Comparison of ENCODE assay signal across 8 mouse cellular contexts in the genomic region with DNA sequence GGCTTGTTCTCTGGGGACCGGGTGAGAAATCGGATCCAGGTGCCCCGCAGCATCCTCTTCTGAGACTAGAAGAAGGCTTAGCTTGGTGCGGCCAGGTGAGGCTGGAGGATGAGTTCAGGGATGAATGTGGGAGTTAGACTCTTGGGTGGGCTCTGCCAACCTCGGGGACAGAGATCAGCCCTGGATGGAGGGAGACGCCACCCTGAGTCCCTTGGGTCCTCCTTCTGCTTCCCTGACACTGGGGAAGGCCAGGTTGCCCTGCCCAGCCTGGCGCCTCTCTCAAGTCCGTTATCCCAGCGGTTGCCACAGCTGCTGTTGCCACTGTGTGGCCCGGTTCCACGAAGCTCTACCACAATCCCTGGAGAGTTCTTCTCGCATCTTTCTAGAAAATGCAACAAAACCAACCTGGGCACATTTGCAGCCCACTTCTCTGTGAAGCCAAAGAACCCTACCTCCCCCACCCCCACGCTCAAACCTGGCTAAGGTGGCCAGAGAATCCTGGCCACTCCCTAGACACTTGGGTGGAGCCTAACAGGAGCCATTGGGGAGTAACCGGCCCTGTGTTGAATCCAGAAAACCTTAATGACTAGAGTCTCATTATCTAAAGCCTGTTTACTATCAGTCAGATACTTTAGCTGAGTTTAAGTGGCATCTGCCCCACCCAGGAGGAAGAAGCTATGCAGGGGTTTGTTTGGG. TPM values are rescaled to one million over a fixed set of nuclear protein-coding genes. Genes with fewer than 3 reads are reported as not detected.
DNase-seq lines count a peak whose midpoint lies in the region; ATAC-seq lines count a peak whose summit lies in the region.
"Had no signal": no experiment of that assay in that cellular context is flagged by ENCODE, and none has a peak within 500 bp of the region (broad histone marks: within the 10 kb centered on the region; RNA-seq: fewer than 3 reads in every experiment).

No protein-coding gene starts in this region.

- H3K36me3 ChIP-seq in megakaryocyte, embryonic 14.5 days (replicated peaks; ENCODE audit: low read length): no peaks in the 10 kb centered on the region
- no peaks in the 10 kb centered on the region for H3K36me3 ChIP-seq in forebrain, embryonic 13.5 days (ENCODE audit: poor library complexity, severe bottlenecking)
- H3K36me3 ChIP-seq in limb, embryonic 15.5 days: no peaks in the 10 kb centered on the region

- H3K4me2 ChIP-seq in forebrain, embryonic 13.5 days: peak overlapping the region; percentile 91
- H3K4me2 ChIP-seq in limb, embryonic 15.5 days: peak overlapping the region; percentile 84

- H3K27me3 ChIP-seq in megakaryocyte, embryonic 14.5 days (replicated peaks): peaks cover 53% of the 10 kb centered on the region
- H3K27me3 ChIP-seq in forebrain, embryonic 13.5 days: peaks cover 14% of the 10 kb centered on the region; the same call in 1 of the 2 replicates
- peaks cover 22% of the 10 kb centered on the region for H3K27me3 ChIP-seq in limb, embryonic 15.5 days

- H3K9ac ChIP-seq in forebrain, embryonic 13.5 days: peak overlapping the region; percentile 82
- 0 out of 2 replicates have a peak overlapping the region, but pooled peaks have one; percentile 7 for H3K9ac ChIP-seq in limb, embryonic 15.5 days

- H3K27ac ChIP-seq in forebrain, embryonic 13.5 days: no peak overlapping the region
- H3K27ac ChIP-seq in limb, embryonic 15.5 days: no peak overlapping the region

- peaks cover 10% of the 10 kb centered on the region for H3K4me1 ChIP-seq in megakaryocyte, embryonic 14.5 days
- H3K4me1 ChIP-seq in forebrain, embryonic 13.5 days: peaks cover 6% of the 10 kb centered on the region
- peaks cover 9% of the 10 kb centered on the region for H3K4me1 ChIP-seq in limb, embryonic 15.5 days

- peaks cover 26% of the 10 kb centered on the region for H3K9me3 ChIP-seq in megakaryocyte, embryonic 14.5 days
- H3K9me3 ChIP-seq in forebrain, embryonic 13.5 days (replicated peaks): no peaks in the 10 kb centered on the region
- no peaks in the 10 kb centered on the region for H3K9me3 ChIP-seq in limb, embryonic 15.5 days

- H3K4me3 ChIP-seq in megakaryocyte, embryonic 14.5 days (replicated peaks): peak overlapping the region; percentile 87
- H3K4me3 ChIP-seq in forebrain, embryonic 13.5 days: peak overlapping the region; percentile 79
- peak overlapping the region; percentile 47 for H3K4me3 ChIP-seq in limb, embryonic 15.5 days

- WGBS in forebrain, embryonic 13.5 days: 5% methylated on average over 14 of the region's 14 CpGs
- 10% methylated on average over 14 of the region's 14 CpGs for WGBS in limb, embryonic 15.5 days

- no peak for ATAC-seq in megakaryocyte, adult 5-6 weeks (ENCODE audit: poor library complexity, severe bottlenecking)
- ATAC-seq in forebrain, embryonic 13.5 days: peak; percentile 77
- ATAC-seq in limb, embryonic 15.5 days (ENCODE audit: insufficient number of reproducible peaks, low FRiP score, low TSS enrichment, low read depth): no peak

- DNase-seq in telencephalon, adult 2 months (ENCODE audit: low read depth, low spot score): peak; percentile 2
- DNase-seq in urinary bladder, postnatal 10 days (ENCODE audit: low spot score): no peak
- no peak for DNase-seq in lung, postnatal 4 days

RNA-seq across cellular contexts. Expression of gene Clgn, which starts 0.5 kb away (rescaled TPM):
- polyA plus RNA-seq in megakaryocyte, embryonic 14.5 days (2012; ENCODE audit: insufficient read depth, low replicate concordance): not detected in 2 replicates
- total RNA-seq in megakaryocyte, adult 5-6 weeks (2015): 0.14 TPM in 1 of 2 replicates, not detected in the other
- total RNA-seq in megakaryocyte, adult 5-6 weeks (2017): not detected in 2 replicates
- 5.4 and 6.1 TPM in 2 replicates for polyA plus RNA-seq in forebrain, embryonic 13.5 days (2015; fragmentation: Nextera tagmentation; extraction: Ambion mirVana)
- 0.24 and 0.36 TPM in 2 replicates for polyA plus RNA-seq in limb, embryonic 15.5 days (2015; fragmentation: Nextera tagmentation; extraction: Ambion mirVana)

RNA-seq across cellular contexts. Expression of gene Mgat4d, which starts 41.9 kb away (rescaled TPM):
- not detected in 2 replicates for polyA plus RNA-seq in megakaryocyte, embryonic 14.5 days (2012; ENCODE audit: insufficient read depth, low replicate concordance)
- not detected in 2 replicates for total RNA-seq in megakaryocyte, adult 5-6 weeks (2015)
- not detected in 2 replicates for total RNA-seq in megakaryocyte, adult 5-6 weeks (2017)
- polyA plus RNA-seq in forebrain, embryonic 13.5 days (2015; fragmentation: Nextera tagmentation; extraction: Ambion mirVana): not detected in 2 replicates
- not detected in 2 replicates for polyA plus RNA-seq in limb, embryonic 15.5 days (2015; fragmentation: Nextera tagmentation; extraction: Ambion mirVana)
- polyA plus RNA-seq: large intestine, adult 2 months had no signal

RNA-seq across cellular contexts. Expression of gene Elmod2, which starts 57.9 kb away (rescaled TPM):
- 0.29 TPM in 1 of 2 replicates, not detected in the other for polyA plus RNA-seq in megakaryocyte, embryonic 14.5 days (2012; ENCODE audit: insufficient read depth, low replicate concordance)
- 17.1 and 18.8 TPM in 2 replicates for total RNA-seq in megakaryocyte, adult 5-6 weeks (2015)
- total RNA-seq in megakaryocyte, adult 5-6 weeks (2017): 20.2 and 23.3 TPM in 2 replicates
- polyA plus RNA-seq in forebrain, embryonic 13.5 days (2015; fragmentation: Nextera tagmentation; extraction: Ambion mirVana): 27.9 and 28.3 TPM in 2 replicates
- polyA plus RNA-seq in limb, embryonic 15.5 days (2015; fragmentation: Nextera tagmentation; extraction: Ambion mirVana): 15.2 and 16.1 TPM in 2 replicates

Comparison
In these comparisons a context has a peak if more than half of its experiments do, and no peak if none do; other contexts are left out.
1. RNA of gene Elmod2, which starts 57.9 kb away (polyA plus RNA-seq): 27.9 to 28.3 TPM in forebrain, embryonic 13.5 days and 15.2 to 16.1 TPM in limb, embryonic 15.5 days; 0.29 TPM in megakaryocyte, embryonic 14.5 days; every median in the first group is over 10 times any median in the second.
2. Peak in every context shown above with its lines, with median percentiles within 50 percentile points of each other: H3K4me3 ChIP-seq.